Mouse (Mus musculus) embryonic facial prominence, embryonic 14.5 days (tissue): ENCODE measurements around the gene Mark2. TPM values are rescaled to one million over a fixed set of nuclear protein-coding genes. Genes with fewer than 3 reads are reported as not detected.

ENCODE experiments used
- ATAC-seq: fragments of 200-750 bp; cut with Nextera tagmentation; 2 replicates; pipeline ENCODE4 v1.8.0; 2017; ENCODE audit warnings: low read depth, moderate number of reproducible peaks, moderate TSS enrichment
- DNase-seq: peaks from one replicate; pipeline ENCODE4 v3.0.0-alpha.2; 2015; ENCODE audit warnings: low spot score
- H3K27ac ChIP-seq: fragments of 300-500 bp; sonication (generic); replicated peaks from 2 replicates; pipeline ENCODE4 v1.5.1; 2014; ENCODE audit warnings: low read depth, mild to moderate bottlenecking, low read length, moderate library complexity
- H3K27me3 ChIP-seq: fragments of 300-500 bp; sonication (generic); replicated peaks from 2 replicates; pipeline ENCODE4 v1.6.1; 2014; ENCODE audit warnings: low read length; ENCODE audit not compliant: control insufficient read depth, insufficient read depth
- H3K36me3 ChIP-seq: fragments of 300-500 bp; sonication (generic); 2 replicates; pipeline ENCODE4 v1.6.1; 2014; ENCODE audit warnings: low read length, mixed read lengths; ENCODE audit not compliant: control insufficient read depth, insufficient read depth
- H3K4me1 ChIP-seq: fragments of 300-500 bp; sonication (generic); 2 replicates; pipeline ENCODE4 v1.6.1; 2014; ENCODE audit warnings: antibody characterized with exemption, low read length; ENCODE audit not compliant: control insufficient read depth, insufficient read depth
- H3K4me2 ChIP-seq: fragments of 300-500 bp; sonication (generic); 2 replicates; pipeline ENCODE4 v1.6.1; 2014; ENCODE audit warnings: low read depth, mild to moderate bottlenecking, low read length, moderate library complexity, mixed read lengths
- H3K4me3 ChIP-seq: fragments of 300-500 bp; sonication (generic); 2 replicates; pipeline ENCODE4 v1.5.1; 2014; ENCODE audit warnings: low read depth, mild to moderate bottlenecking, low read length
- H3K9ac ChIP-seq: fragments of 300-500 bp; sonication (generic); 2 replicates; pipeline ENCODE4 v1.6.1; 2014; ENCODE audit warnings: low read depth, mild to moderate bottlenecking, low read length, moderate library complexity, mixed read lengths
- H3K9me3 ChIP-seq: fragments of 300-500 bp; sonication (generic); 2 replicates; pipeline ENCODE4 v1.6.1; 2016; ENCODE audit warnings: low read length; ENCODE audit not compliant: control insufficient read depth
- WGBS: fragments of 180-500 bp; shearing (Covaris S2); extraction: QIAGEN DNeasy Blood & Tissue Kit; methylation state at CpG from one replicate; pipeline ENCODE4 v1.1.7; 2014; 5-methylcytosine and 5-hydroxymethylcytosine counted together
- polyA plus RNA-seq: library from polyadenylated mRNA; unstranded; fragments of >200 nt; fragmentation: Nextera tagmentation; extraction: Ambion mirVana; gene quantifications from 2 replicates; pipeline ENCODE4 v1.2.1, GENCODE M21; 2014

Gene Mark2
- polyA plus RNA-seq, 1 experiment from 2014 or later = 42.1 TPM

GRCm38 (mm10) chr19:7295071-7295658, 46.5 kb downstream of the Mark2 start:
- no peak overlapping the region for H3K4me3 ChIP-seq
- no peaks in the 10 kb centered on the region for H3K9me3 ChIP-seq
- H3K27me3 ChIP-seq = no peaks in the 10 kb centered on the region
- DNase-seq (no peak), ATAC-seq (peak; percentile 39; the same call in 1 of the 2 replicates)
- peak overlapping the region; percentile 30; the same call in 1 of the 2 replicates for H3K9ac ChIP-seq
- peaks cover under 1% of the 10 kb centered on the region; the same call in 1 of the 2 replicates for H3K36me3 ChIP-seq
- peaks cover 26% of the 10 kb centered on the region for H3K4me1 ChIP-seq
- H3K27ac ChIP-seq = peak overlapping the region; percentile 28; the same call in 1 of the 2 replicates
- WGBS = 62% methylated on average over 14 of the region's 15 CpGs
- peak overlapping the region; percentile 7; the same call in 1 of the 2 replicates for H3K4me2 ChIP-seq

- H3K27ac ChIP-seq = no peak overlapping the region
- H3K9me3 ChIP-seq = no peaks in the 10 kb centered on the region
- H3K4me3 ChIP-seq = no peak overlapping the region
- no peak overlapping the region for H3K9ac ChIP-seq
- 66% methylated on average over 8 of the region's 8 CpGs for WGBS
- ATAC-seq (no peak), DNase-seq (no peak)
- H3K36me3 ChIP-seq = peaks cover 6% of the 10 kb centered on the region; the same call in 1 of the 2 replicates
- H3K4me1 ChIP-seq = peaks cover 26% of the 10 kb centered on the region
- H3K27me3 ChIP-seq = no peaks in the 10 kb centered on the region
- H3K4me2 ChIP-seq = no peak overlapping the region
Observed at GRCm38 (mm10) chr19:7294098-7294876, 47.4 kb downstream of the Mark2 start.

GRCm38 (mm10) chr19:7291958-7292709, 49.5 kb downstream of the Mark2 start:
- Histone ChIP-seq H3K9ac (no peak overlapping the region), H3K36me3 (peaks cover 13% of the 10 kb centered on the region), H3K9me3 (no peaks in the 10 kb centered on the region), H3K4me1 (peaks cover 26% of the 10 kb centered on the region), H3K27me3 (no peaks in the 10 kb centered on the region), H3K4me2 (no peak overlapping the region), H3K4me3 (no peak overlapping the region), H3K27ac (0 out of 2 replicates have a peak overlapping the region, but pooled peaks have one; percentile 29)
- WGBS = 70% methylated on average over 7 of the region's 7 CpGs
- no peak for DNase-seq
- ATAC-seq = no peak; the same call in 1 of the 2 replicates

- no peak overlapping the region for H3K9ac ChIP-seq
- no peak overlapping the region for H3K27ac ChIP-seq
- peaks cover 15% of the 10 kb centered on the region; the same call in 1 of the 2 replicates for H3K4me1 ChIP-seq
- H3K27me3 ChIP-seq = no peaks in the 10 kb centered on the region
- H3K36me3 ChIP-seq = peaks cover 37% of the 10 kb centered on the region
- DNase-seq (no peak), ATAC-seq (no peak)
- no peak overlapping the region for H3K4me2 ChIP-seq
- 58% methylated on average over 2 of the region's 2 CpGs for WGBS
- H3K4me3 ChIP-seq = no peak overlapping the region
- no peaks in the 10 kb centered on the region for H3K9me3 ChIP-seq
Observed at GRCm38 (mm10) chr19:7289767-7290166, 51.9 kb downstream of the Mark2 start.

- peaks cover 48% of the 10 kb centered on the region for H3K36me3 ChIP-seq
- no peak for DNase-seq
- no peaks in the 10 kb centered on the region for H3K9me3 ChIP-seq
- no peak overlapping the region for H3K9ac ChIP-seq
- no peak for ATAC-seq
- WGBS = 73% methylated on average over 3 of the region's 3 CpGs
- no peaks in the 10 kb centered on the region for H3K27me3 ChIP-seq
- peaks cover 7% of the 10 kb centered on the region; the same call in 1 of the 2 replicates for H3K4me1 ChIP-seq
- H3K4me3 ChIP-seq = no peak overlapping the region
- no peak overlapping the region for H3K27ac ChIP-seq
- no peak overlapping the region for H3K4me2 ChIP-seq
Observed at GRCm38 (mm10) chr19:7288288-7288687, 53.4 kb downstream of the Mark2 start.

- no peaks in the 10 kb centered on the region for H3K4me1 ChIP-seq
- no peak overlapping the region for H3K4me3 ChIP-seq
- 89% methylated on average over 12 of the region's 12 CpGs for WGBS
- no peak overlapping the region for H3K27ac ChIP-seq
- H3K27me3 ChIP-seq = no peaks in the 10 kb centered on the region
- H3K9me3 ChIP-seq = no peaks in the 10 kb centered on the region
- H3K4me2 ChIP-seq = no peak overlapping the region
- H3K36me3 ChIP-seq = peaks cover 64% of the 10 kb centered on the region
- ATAC-seq (no peak), DNase-seq (no peak)
- H3K9ac ChIP-seq = no peak overlapping the region
Observed at GRCm38 (mm10) chr19:7286563-7287315, 54.9 kb downstream of the Mark2 start.

- Histone ChIP-seq H3K27me3 (no peaks in the 10 kb centered on the region), H3K4me1 (0 out of 2 replicates have a peak, but pooled peaks cover 4% of the 10 kb centered on the region), H3K4me3 (no peak overlapping the region), H3K9ac (no peak overlapping the region), H3K27ac (0 out of 2 replicates have a peak overlapping the region, but pooled peaks have one; percentile 15), H3K36me3 (peaks cover 92% of the 10 kb centered on the region), H3K9me3 (no peaks in the 10 kb centered on the region), H3K4me2 (no peak overlapping the region)
- ATAC-seq (no peak), DNase-seq (no peak)
- WGBS = 91% methylated on average over 18 of the region's 18 CpGs
Observed at GRCm38 (mm10) chr19:7280557-7281330, 60.9 kb downstream of the Mark2 start.
